Mouse (Mus musculus): Measurements from ENCODE around the gene Gm49361.

DNA sequence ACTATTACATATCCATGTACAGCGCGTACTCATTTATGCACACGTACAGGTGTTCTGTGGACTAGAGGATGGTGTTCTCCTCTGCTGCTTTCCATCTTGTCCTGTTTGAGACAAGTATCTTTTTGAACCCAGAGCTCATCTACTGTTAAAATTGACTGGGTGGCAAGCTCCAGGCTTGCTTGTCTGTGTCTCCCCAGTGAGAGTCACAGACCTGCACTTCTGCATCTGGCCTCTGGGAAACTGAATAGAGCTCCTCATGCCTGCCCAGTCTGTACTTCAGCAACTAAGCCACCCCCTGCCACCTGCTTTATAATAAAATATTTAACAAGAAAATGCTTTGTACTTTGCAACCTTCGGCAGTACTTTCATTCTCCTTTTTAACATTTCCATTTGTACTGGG is 87.6 kb downstream of the Gm49361 start:
- no peak for TF ChIP-seq CTCF (IDR thresholded peaks at IDR 0.05; ENCODE audit: low read depth, low read length)
- no peak for TF ChIP-seq TAL1 (conservative IDR thresholded peaks at IDR 0.05; ENCODE audit: low read depth, low read length)
- TF ChIP-seq GATA1 (IDR thresholded peaks at IDR 0.05; ENCODE audit: borderline replicate concordance, low read length): no peak
- no peak for TF ChIP-seq POLR2AphosphoS5 (IDR thresholded peaks at IDR 0.05; ENCODE audit: insufficient replicate concordance, low read depth, low read length)

Measured in G1E (cell line).